Mouse (Mus musculus) embryo, embryonic 11 days (tissue): ENCODE results near the gene Cav1.
A peak's percentile ranks its signal among the peaks of the same experiment; 100 is the strongest.

Source experiments
- DNase-seq: peaks from one replicate; pipeline ENCODE4 v3.0.0-alpha.2; 2015

Cav1 gene

GRCm38 (mm10) chr6:17317944-17318343 is 11.8 kb downstream of the Cav1 start:
- no peak for DNase-seq

- no peak for DNase-seq
Observed at GRCm38 (mm10) chr6:17321976-17322375, 15.8 kb downstream of the Cav1 start.

DNA sequence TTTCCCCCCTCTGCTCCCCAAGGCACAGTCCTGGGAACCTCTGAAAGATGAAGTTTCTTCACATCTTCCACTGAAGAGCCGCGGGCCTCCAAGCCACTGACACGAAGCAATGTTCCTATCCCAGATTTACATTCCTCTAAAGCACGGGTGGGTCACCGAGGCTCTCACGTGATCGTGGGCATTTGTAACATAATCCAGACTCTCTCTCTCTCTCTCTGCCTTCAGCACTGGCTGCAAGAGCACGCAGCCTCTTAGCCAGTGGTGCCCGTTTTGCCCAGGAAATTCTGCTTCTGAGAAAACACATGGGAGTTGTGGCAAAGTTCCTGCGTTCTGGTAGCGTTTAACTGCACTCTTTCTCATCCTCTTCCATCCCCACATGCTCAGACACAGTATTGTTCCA is 21.1 kb downstream of the Cav1 start:
- DNase-seq, result peak; percentile 33

DNA sequence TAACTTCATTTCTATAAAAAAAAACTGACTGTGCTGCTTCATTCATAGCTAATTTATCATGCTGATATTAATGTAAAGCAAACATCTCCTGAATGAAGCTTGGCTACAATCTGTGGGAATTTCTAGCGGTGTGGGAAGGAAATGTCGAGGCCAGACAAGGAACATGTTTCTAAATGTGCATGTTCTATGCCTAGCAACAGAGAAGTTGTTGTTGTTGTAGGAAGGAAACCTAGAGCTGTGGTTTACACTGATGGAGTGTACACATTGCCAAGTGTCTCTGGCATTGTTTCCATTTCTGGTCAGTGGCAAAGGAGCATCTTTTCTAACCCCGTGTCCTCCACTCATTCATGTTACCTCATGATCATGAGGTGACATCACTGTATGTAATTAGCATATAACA is 23.7 kb downstream of the Cav1 start:
- DNase-seq, result no peak

GRCm38 (mm10) chr6:17337724-17338123 is 31.6 kb downstream of the Cav1 start:
- no peak for DNase-seq

- DNase-seq, result peak; percentile 40
Observed at GRCm38 (mm10) chr6:17340406-17340805, 34.3 kb downstream of the Cav1 start.

GRCm38 (mm10) chr6:17348011-17348410 is 41.9 kb downstream of the Cav1 start:
- no peak for DNase-seq

DNA sequence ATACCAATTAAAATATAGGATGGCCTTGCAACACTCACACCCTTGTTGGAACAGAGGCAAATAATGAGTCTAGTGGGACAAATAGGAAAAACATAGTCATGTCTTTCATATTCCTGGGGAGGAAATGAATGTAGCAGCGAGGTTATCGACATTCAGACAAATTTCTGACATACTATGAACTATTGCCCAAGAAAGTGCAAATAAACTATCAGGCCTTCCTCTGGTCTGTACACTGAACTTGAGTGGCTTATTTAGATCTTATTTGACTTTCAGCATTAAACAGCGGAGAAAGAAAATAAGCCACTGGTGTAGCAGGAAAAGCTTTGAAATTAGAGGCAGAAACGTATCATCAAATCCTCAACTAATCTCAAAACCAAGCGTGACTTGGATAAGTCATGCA is 44.7 kb downstream of the Cav1 start:
- no peak for DNase-seq

GRCm38 (mm10) chr6:17358896-17359690 is 53.0 kb downstream of the Cav1 start:
- DNase-seq, result peak; percentile 66

DNA sequence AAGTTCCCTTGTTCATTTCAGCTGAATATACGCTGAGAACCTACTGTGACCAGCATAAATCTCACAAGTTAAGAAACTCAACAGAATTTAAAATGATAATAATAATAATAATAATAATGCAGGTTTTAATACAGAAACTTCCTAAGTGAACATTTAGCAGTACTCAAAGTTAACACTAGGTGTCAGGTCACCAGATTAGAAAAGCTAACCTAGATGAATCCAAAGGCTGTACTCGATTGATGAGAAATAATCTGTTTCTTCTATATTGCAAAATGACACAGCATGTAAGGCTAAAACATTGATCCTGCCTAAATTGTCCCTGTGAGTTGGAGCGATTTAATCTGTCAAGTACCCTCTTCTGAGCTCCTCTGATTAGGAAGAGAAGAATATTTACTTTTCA is 56.6 kb downstream of the Cav1 start:
- peak; percentile 41 for DNase-seq

DNA sequence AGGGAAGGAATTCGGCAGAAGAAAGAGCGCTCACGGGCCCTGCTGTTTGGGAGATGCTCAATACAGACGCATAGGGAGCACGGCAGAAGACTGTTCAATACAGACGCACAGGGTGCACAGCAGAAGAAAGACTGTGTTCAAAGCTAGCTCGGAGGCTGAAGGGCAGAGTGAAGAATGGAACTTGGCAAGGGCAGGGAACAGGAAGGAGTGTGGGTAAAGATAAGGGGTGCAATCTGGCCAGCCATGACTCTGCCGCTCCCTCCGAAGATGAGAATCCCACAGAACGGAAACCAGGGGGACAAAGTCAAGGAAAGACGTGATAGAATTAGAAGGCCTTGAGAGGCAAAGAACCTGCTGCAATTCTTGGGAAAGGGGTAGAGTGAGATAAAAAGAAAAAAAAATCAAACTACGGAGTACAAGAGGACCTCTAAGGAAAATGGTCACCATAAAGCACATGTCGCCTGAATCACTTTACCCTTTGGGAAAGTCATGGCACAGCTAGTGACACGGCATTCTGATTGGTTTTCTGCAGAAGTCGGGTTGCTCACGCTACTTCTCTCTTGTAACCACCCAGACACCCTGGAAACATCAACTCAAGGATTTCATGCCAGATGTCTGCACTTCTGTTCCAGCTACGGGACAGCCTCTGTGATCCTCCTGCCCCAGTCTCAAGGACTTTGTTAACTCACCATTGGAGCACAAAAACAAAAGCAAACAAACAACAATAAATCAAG is 57.5 kb downstream of the Cav1 start:
- DNase-seq, result no peak

GRCm38 (mm10) chr6:17374326-17374725 is 68.2 kb downstream of the Cav1 start:
- no peak for DNase-seq

GRCm38 (mm10) chr6:17377371-17377770 is 71.2 kb downstream of the Cav1 start:
- DNase-seq, result no peak

GRCm38 (mm10) chr6:17380102-17380501 is 74.0 kb downstream of the Cav1 start:
- DNase-seq, result no peak

DNA sequence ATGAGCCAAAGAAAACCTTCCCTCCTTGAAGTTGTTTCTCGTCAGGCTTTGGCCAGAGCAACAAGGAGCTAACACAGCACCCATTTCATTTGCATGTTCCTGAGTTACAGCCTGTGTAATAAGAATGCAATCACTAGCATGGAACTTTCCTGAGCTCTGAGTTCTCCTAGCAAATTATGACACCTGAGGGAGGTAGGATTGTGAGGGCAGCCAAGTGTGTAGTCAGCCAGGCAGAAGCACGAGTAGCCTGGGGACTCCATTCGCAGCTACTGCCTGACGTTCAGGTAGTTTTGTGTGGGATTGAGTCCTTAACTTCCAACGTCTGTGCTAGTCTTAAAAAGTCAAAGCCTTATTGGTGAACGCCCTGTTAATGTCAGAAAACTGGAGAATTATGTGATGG is 75.6 kb downstream of the Cav1 start:
- no peak for DNase-seq

DNA sequence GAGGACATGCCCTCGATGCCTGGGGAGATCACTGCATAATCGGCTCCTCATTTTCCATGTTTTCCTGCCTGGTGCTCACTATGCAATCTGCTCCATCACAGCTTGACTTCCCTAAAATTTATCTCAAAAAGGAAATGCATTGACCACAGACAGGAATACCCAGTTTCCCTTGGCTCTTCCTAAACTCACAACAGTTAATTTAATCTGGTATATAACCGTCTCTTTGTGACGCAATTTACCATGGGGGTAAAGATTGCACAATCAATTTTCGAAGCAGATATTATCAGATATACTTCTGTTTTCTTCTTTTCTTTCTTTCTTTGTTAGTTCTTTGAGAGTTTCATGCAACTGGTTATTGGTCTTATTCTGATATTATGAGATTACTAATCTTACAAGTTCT is 79.4 kb downstream of the Cav1 start:
- DNase-seq, result no peak

- DNase-seq, result no peak
Observed at GRCm38 (mm10) chr6:17387991-17388710, 82.0 kb downstream of the Cav1 start.
